In genomic region chr12:81490491-81490890, GRCm38 (mm10) we compare ENCODE assay signal across 23 mouse cellular contexts.
"Had no signal": no experiment of that assay in that cellular context is flagged by ENCODE, and none has a peak within 500 bp of the region (broad histone marks: within the 10 kb centered on the region; RNA-seq: fewer than 3 reads in every experiment).

No protein-coding gene starts in this region.

- H3K27me3 ChIP-seq: hindbrain, embryonic 15.5 days; limb, embryonic 12.5 days; limb, embryonic 15.5 days; lung, embryonic 15.5 days; megakaryocyte, embryonic 14.5 days; midbrain, embryonic 13.5 days; neural tube, embryonic 13.5 days; stomach, embryonic 15.5 days had no signal

- ATAC-seq: midbrain, embryonic 13.5 days; midbrain, embryonic 16.5 days had no signal

- H3K36me3 ChIP-seq: limb, embryonic 12.5 days; lung, embryonic 15.5 days; stomach, embryonic 15.5 days had no signal

- DNase-seq: layer of hippocampus, adult 9-11 months; left cerebral cortex, postnatal 4 days; lung, adult 18-20 months; lung, postnatal 10 days; lung, postnatal 36 days; retina, postnatal 1 day; right cerebral cortex, postnatal 25 days; spleen, adult 18-20 months; thymus, postnatal 14 days; thymus, postnatal 4 days had no signal

- H3K4me1 ChIP-seq: limb, embryonic 12.5 days; limb, embryonic 15.5 days; lung, embryonic 15.5 days; midbrain, embryonic 10.5 days; stomach, embryonic 15.5 days had no signal

- H3K4me3 ChIP-seq: hindbrain, embryonic 15.5 days; layer of hippocampus, adult 2 months; limb, embryonic 12.5 days; limb, embryonic 15.5 days; lung, embryonic 15.5 days; midbrain, embryonic 10.5 days; midbrain, embryonic 13.5 days; myocyte; neural tube, embryonic 13.5 days; stomach, embryonic 15.5 days had no signal

- H3K4me2 ChIP-seq: hindbrain, embryonic 15.5 days; limb, embryonic 12.5 days; limb, embryonic 15.5 days; lung, embryonic 15.5 days; midbrain, embryonic 13.5 days; neural tube, embryonic 13.5 days; stomach, embryonic 15.5 days had no signal

- H3K9ac ChIP-seq: hindbrain, embryonic 15.5 days; limb, embryonic 12.5 days; limb, embryonic 15.5 days; liver, embryonic 14.5 days; lung, embryonic 15.5 days; midbrain, embryonic 13.5 days; neural tube, embryonic 13.5 days; stomach, embryonic 15.5 days had no signal

- H3K9me3 ChIP-seq: hindbrain, embryonic 15.5 days; limb, embryonic 12.5 days; limb, embryonic 15.5 days; lung, embryonic 15.5 days; midbrain, embryonic 10.5 days; midbrain, embryonic 13.5 days; neural tube, embryonic 13.5 days; stomach, embryonic 15.5 days had no signal

- H3K27ac ChIP-seq: hindbrain, embryonic 15.5 days; layer of hippocampus, adult 2 months; limb, embryonic 12.5 days; limb, embryonic 15.5 days; liver, embryonic 14.5 days; lung, embryonic 15.5 days; midbrain, embryonic 10.5 days; midbrain, embryonic 13.5 days; neural tube, embryonic 13.5 days; stomach, embryonic 15.5 days had no signal
